Mouse (Mus musculus) MEL (cell line): ENCODE measurements around the gene B3galt6. TPM values are rescaled to one million over a fixed set of nuclear protein-coding genes. Genes with fewer than 3 reads are reported as not detected.

Experiments
- DNase-seq: peaks from one replicate; pipeline ENCODE4 v3.0.0; 2011; ENCODE audit warnings: low read depth, low spot score
- H3K27ac ChIP-seq: 2 replicates; pipeline ENCODE4 v1.5.1; 2012; ENCODE audit warnings: low read depth, mild to moderate bottlenecking, control low read depth, low read length, moderate library complexity; ENCODE audit not compliant: control insufficient read depth
- H3K27me3 ChIP-seq, 2 experiments: fragments of 150-350 bp in 1 of 2; sonication (generic) in 1 of 2; 2 replicates each; pipeline ENCODE4 v1.6.1; 2012; ENCODE audit warnings: low read length in 2 of 2, mild to moderate bottlenecking in 2 of 2, improper control_type of control experiment in 1 of 2, moderate library complexity in 1 of 2; ENCODE audit not compliant: insufficient read depth in 2 of 2, control insufficient read depth in 1 of 2
- H3K36me3 ChIP-seq, 2 experiments: 2 replicates each; pipeline ENCODE4 v1.6.1; 2012 to 2014; ENCODE audit warnings: low read length in 2 of 2, improper control_type of control experiment in 1 of 2, inconsistent platforms in 1 of 2, mild to moderate bottlenecking in 1 of 2; ENCODE audit not compliant: insufficient read depth in 2 of 2, control insufficient read depth in 1 of 2
- H3K4me1 ChIP-seq, 2 experiments: fragments of 150-350 bp in 1 of 2; sonication (generic) in 1 of 2; 2 replicates each; pipeline ENCODE4 v1.6.1; 2012; ENCODE audit warnings: low read length in 2 of 2, improper control_type of control experiment in 1 of 2, mild to moderate bottlenecking in 1 of 2; ENCODE audit not compliant: insufficient read depth in 2 of 2, control insufficient read depth in 1 of 2
- H3K4me3 ChIP-seq, 2 experiments: fragments of 150-350 bp in 1 of 2; sonication (generic) in 1 of 2; 2 replicates each; pipeline ENCODE4 v1.5.1; 2012; ENCODE audit warnings: low read depth in 2 of 2, low read length in 2 of 2, mild to moderate bottlenecking in 2 of 2, moderate library complexity in 2 of 2, control low read depth in 1 of 2, improper control_type of control experiment in 1 of 2; ENCODE audit not compliant: control insufficient read depth in 1 of 2, insufficient read depth in 1 of 2
- H3K79me2 ChIP-seq: 2 replicates; pipeline ENCODE4 v1.6.1; 2012; ENCODE audit warnings: mild to moderate bottlenecking, low read length, moderate library complexity; ENCODE audit not compliant: control insufficient read depth, poor library complexity, insufficient read depth
- H3K9ac ChIP-seq: 2 replicates; pipeline ENCODE4 v1.6.1; 2012; ENCODE audit warnings: low read depth, mild to moderate bottlenecking, control low read depth, low read length, moderate library complexity; ENCODE audit not compliant: control insufficient read depth, poor library complexity, severe bottlenecking
- H3K9me3 ChIP-seq: fragments of 150-350 bp; sonication (generic); replicated peaks from 2 replicates; pipeline ENCODE4 v1.6.1; 2012; ENCODE audit warnings: mild to moderate bottlenecking, low read length, improper control_type of control experiment, moderate library complexity; ENCODE audit not compliant: insufficient read depth
- BHLHE40 ChIP-seq: IDR thresholded peaks from 2 replicates; pipeline ENCODE4 v1.6.1; 2012; ENCODE audit warnings: low read depth, mild to moderate bottlenecking, inconsistent platforms, low read length, improper control_type of control experiment, borderline replicate concordance
- CHD1 ChIP-seq: IDR thresholded peaks from 2 replicates; pipeline ENCODE4 v1.6.1; 2012; ENCODE audit warnings: low read depth, mild to moderate bottlenecking, inconsistent platforms, low read length, improper control_type of control experiment
- CHD2 ChIP-seq: IDR thresholded peaks from 2 replicates; pipeline ENCODE4 v1.6.1; 2011; ENCODE audit warnings: low read length, improper control_type of control experiment
- CTCF ChIP-seq, 3 experiments: IDR thresholded peaks in 2 of 3; conservative IDR thresholded peaks in 1 of 3; 2 replicates each; pipeline ENCODE4 v1.5.1; 2011 to 2012; ENCODE audit warnings: low read length in 3 of 3, low read depth in 2 of 3, mild to moderate bottlenecking in 2 of 3, improper control_type of control experiment in 1 of 3, inconsistent platforms in 1 of 3, mixed read lengths in 1 of 3, moderate library complexity in 1 of 3; ENCODE audit not compliant: control insufficient read depth in 1 of 3, insufficient read depth in 1 of 3, poor library complexity in 1 of 3, severe bottlenecking in 1 of 3
- ELF1 ChIP-seq: IDR thresholded peaks from 2 replicates; pipeline ENCODE4 v1.6.1; 2014; ENCODE audit warnings: low read depth, mild to moderate bottlenecking, inconsistent platforms, low read length, improper control_type of control experiment, moderate library complexity
- EP300 ChIP-seq, 2 experiments: IDR thresholded peaks; 2 replicates each; pipeline ENCODE4 v1.6.1; 2011; ENCODE audit warnings: improper control_type of control experiment in 2 of 2, low read length in 2 of 2, low read depth in 1 of 2, mild to moderate bottlenecking in 1 of 2
- ETS1 ChIP-seq: IDR thresholded peaks from 2 replicates; pipeline ENCODE4 v1.6.1; 2012; ENCODE audit warnings: low read depth, mild to moderate bottlenecking, inconsistent platforms, low read length, improper control_type of control experiment, moderate library complexity
- HCFC1 ChIP-seq: IDR thresholded peaks from 2 replicates; pipeline ENCODE4 v1.6.1; 2012; ENCODE audit warnings: low read depth, mild to moderate bottlenecking, inconsistent platforms, low read length, improper control_type of control experiment, moderate library complexity
- JUND ChIP-seq: IDR thresholded peaks from 2 replicates; pipeline ENCODE4 v1.6.1; 2011; ENCODE audit warnings: low read depth, mild to moderate bottlenecking, improper control_type of control experiment, low read length
- MAX ChIP-seq: IDR thresholded peaks from 2 replicates; pipeline ENCODE4 v1.6.1; 2011; ENCODE audit warnings: low read length, improper control_type of control experiment
- MAZ ChIP-seq: IDR thresholded peaks from 2 replicates; pipeline ENCODE4 v1.6.1; 2012; ENCODE audit warnings: low read depth, mild to moderate bottlenecking, inconsistent platforms, low read length, improper control_type of control experiment
- MXI1 ChIP-seq: IDR thresholded peaks from 2 replicates; pipeline ENCODE4 v1.6.1; 2011; ENCODE audit warnings: mild to moderate bottlenecking, low read depth, low read length, improper control_type of control experiment
- NELFE ChIP-seq: IDR thresholded peaks from 2 replicates; pipeline ENCODE4 v1.6.1; 2011; ENCODE audit warnings: low read depth, low read length, improper control_type of control experiment
- NRF1 ChIP-seq: IDR thresholded peaks from 2 replicates; pipeline ENCODE4 v1.6.1; 2014; ENCODE audit warnings: low read depth, mild to moderate bottlenecking, inconsistent platforms, low read length, improper control_type of control experiment, moderate library complexity; ENCODE audit not compliant: poor library complexity, insufficient read depth, severe bottlenecking
- RCOR1 ChIP-seq: IDR thresholded peaks from 2 replicates; pipeline ENCODE4 v1.6.1; 2012; ENCODE audit warnings: low read depth, mild to moderate bottlenecking, inconsistent platforms, low read length, improper control_type of control experiment
- SIN3A ChIP-seq: IDR thresholded peaks from 2 replicates; pipeline ENCODE4 v1.6.1; 2012; ENCODE audit warnings: low read length, improper control_type of control experiment, inconsistent platforms
- TBP ChIP-seq: IDR thresholded peaks from 2 replicates; pipeline ENCODE4 v1.8.0; 2011; ENCODE audit warnings: low read depth, low read length, improper control_type of control experiment
- TCF12 ChIP-seq: IDR thresholded peaks from 2 replicates; pipeline ENCODE4 v1.6.1; 2014; ENCODE audit warnings: low read depth, mild to moderate bottlenecking, inconsistent platforms, low read length, improper control_type of control experiment, moderate library complexity
- UBTF ChIP-seq: IDR thresholded peaks from 2 replicates; pipeline ENCODE4 v1.6.1; 2012; ENCODE audit warnings: low read depth, mild to moderate bottlenecking, inconsistent platforms, low read length, improper control_type of control experiment, moderate library complexity, borderline replicate concordance; ENCODE audit not compliant: insufficient read depth
- USF1 ChIP-seq: IDR thresholded peaks from 2 replicates; pipeline ENCODE4 v1.6.1; 2014; ENCODE audit warnings: low read depth, mild to moderate bottlenecking, inconsistent platforms, low read length, improper control_type of control experiment, moderate library complexity
- USF2 ChIP-seq, 2 experiments: IDR thresholded peaks; 2 replicates each; pipeline ENCODE4 v1.6.1; 2011 to 2012; ENCODE audit warnings: improper control_type of control experiment in 2 of 2, low read length in 2 of 2, borderline replicate concordance in 1 of 2, inconsistent platforms in 1 of 2, low read depth in 1 of 2, mild to moderate bottlenecking in 1 of 2; ENCODE audit not compliant: insufficient read depth in 1 of 2
- ZC3H11A ChIP-seq: IDR thresholded peaks from 2 replicates; pipeline ENCODE4 v1.6.1; 2012; ENCODE audit warnings: low read depth, mild to moderate bottlenecking, inconsistent platforms, low read length, improper control_type of control experiment
- ZMIZ1 ChIP-seq: IDR thresholded peaks from 2 replicates; pipeline ENCODE4 v1.6.1; 2012; ENCODE audit warnings: low read depth, mild to moderate bottlenecking, inconsistent platforms, low read length, improper control_type of control experiment, moderate library complexity
- polyA plus RNA-seq, 2 experiments: library from polyadenylated mRNA; stranded (reverse) in 1 of 2; unstranded in 1 of 2; fragments of >175 nt in 1 of 2; fragments of >200 nt in 1 of 2; gene quantifications; 2 replicates each; pipeline versions ENCODE4 v1.2.1 to v1.2.4; 2012; ENCODE audit warnings: low replicate concordance in 2 of 2, low read depth in 1 of 2; ENCODE audit not compliant: insufficient read length in 2 of 2, insufficient read depth in 1 of 2, missing spikeins in 1 of 2
- total RNA-seq: library from RNA; depleted of rRNA; stranded (reverse); fragments of 300-350 nt; gene quantifications from 2 replicates; pipeline ENCODE4 v1.2.3, GENCODE M21; 2012

Gene B3galt6
- total and polyA plus RNA-seq, 3 experiments = 3.8 to 9.1 TPM; not detected in 1

DNA sequence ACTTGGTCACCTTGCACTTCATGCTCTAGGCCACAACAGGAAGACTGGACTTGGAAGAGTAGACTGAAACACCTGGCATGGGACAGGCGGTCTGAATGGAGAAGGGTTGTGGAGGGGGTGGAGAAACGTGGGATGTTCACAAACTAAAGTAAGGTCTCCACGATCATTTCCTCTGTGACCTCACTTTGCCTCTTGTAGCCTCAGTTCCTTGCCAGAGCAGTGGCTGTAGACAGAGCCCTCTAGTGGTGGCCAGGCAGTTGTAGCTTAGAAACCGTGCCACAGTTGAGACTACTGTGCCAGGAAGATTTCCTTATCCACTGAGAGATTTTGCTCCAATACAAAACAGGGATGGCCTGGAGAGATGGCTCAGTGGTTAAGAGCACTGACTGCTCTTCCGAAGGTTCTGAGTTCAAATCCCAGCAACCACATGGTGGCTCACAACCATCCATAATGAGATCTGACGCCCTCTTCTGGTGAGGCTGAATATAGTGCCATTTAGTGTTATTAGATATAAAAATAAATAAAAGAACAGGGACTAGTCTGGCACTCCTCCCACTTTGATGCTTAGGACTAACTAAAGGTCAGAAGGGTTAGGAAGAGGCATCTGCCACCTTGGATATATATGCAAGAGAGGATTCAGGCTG lies 41.1 kb upstream of the B3galt6 start (continued):
- no peak for TF ChIP-seq JUND

DNA sequence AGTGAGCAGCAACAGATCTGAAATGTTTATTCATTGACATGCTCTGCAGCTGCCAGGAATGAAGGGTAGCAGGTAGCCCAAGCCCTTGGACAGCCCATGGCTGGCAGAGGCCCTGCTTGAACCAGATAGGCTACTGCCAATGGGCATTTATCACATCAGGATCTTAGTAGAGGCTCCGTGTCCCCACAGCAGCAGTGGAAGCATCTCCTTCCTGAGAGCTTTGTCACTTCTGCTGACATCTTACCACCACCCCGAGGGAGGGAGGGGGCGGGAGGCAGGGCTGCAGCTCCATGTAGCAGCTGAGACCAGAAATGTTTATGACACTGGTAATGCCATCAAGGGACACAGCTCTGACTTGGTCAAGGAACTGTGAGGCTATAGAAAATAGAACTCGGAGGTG lies 40.4 kb upstream of the B3galt6 start:
- H3K27ac ChIP-seq = peak overlapping the region; percentile 46
- peaks cover 11 to 21% of the 10 kb centered on the region in 2 experiments for H3K4me1 ChIP-seq
- TF ChIP-seq UBTF (no peak), MAX (0 out of 2 replicates have a peak, but pooled peaks have one; percentile 19), ETS1 (0 out of 2 replicates have a peak, but pooled peaks have one; percentile 11), SIN3A (peak; percentile 11; the same call in 1 of the 2 replicates)
- TF ChIP-seq, all 39 proteins: peak for 3
- peaks cover 0 to 12% of the 10 kb centered on the region in 2 experiments; a peak in 2 of 4 replicates for H3K36me3 ChIP-seq
- peak; percentile 49 for DNase-seq
- H3K9ac ChIP-seq = no peak overlapping the region
- no peaks in the 10 kb centered on the region for H3K79me2 ChIP-seq
- no peaks in the 10 kb centered on the region for H3K9me3 ChIP-seq
- no peaks in the 10 kb centered on the region for H3K27me3 ChIP-seq
- no peak overlapping the region for H3K4me3 ChIP-seq

DNA sequence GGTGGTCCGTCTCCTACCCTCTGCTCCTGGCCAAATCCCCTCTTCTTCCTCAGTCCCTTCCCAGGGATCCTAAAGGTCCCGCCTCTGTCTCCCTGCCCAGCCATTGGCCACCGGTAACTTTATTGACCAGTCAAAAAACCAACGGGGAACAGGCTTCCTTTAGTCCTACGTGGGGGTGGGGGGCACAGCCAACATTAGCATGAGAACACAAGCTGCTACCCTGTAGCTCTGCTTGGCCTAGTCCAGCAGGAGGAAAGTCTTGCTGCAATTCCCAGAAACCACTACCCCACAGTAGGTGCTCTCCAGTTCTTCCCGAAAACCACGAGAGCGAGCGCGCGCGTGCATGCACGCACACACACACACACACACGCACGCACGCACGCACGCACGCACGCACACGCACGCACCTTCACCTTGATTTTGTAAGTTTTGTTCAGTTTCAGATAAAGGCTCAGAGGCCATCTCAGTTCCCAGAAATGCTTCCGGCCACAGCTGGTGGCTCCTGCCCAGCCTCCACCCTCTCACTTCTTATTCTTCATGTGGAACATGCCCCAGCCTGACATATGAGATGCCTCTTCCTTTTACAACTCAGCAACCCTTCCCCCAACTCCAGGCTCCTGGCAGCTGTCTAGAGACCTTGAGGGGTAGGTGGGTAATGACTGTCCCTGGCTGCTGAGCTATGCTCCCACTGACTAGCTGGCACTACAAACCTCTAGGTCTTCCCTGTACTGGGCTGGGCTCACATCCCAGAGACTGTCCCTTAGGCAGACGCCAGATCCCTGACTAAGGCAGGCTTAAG lies 39.3 kb upstream of the B3galt6 start:
- no peaks in the 10 kb centered on the region for H3K79me2 ChIP-seq
- H3K27ac ChIP-seq = peak overlapping the region; percentile 57
- H3K36me3 ChIP-seq = peaks cover 0 to 17% of the 10 kb centered on the region in 2 experiments; a peak in 2 of 4 replicates
- no peaks in the 10 kb centered on the region for H3K9me3 ChIP-seq
- peak overlapping the region; percentile 40 for H3K9ac ChIP-seq
- H3K4me3 ChIP-seq = peak overlapping the region; percentile 34 to 38
- H3K27me3 ChIP-seq = no peaks in the 10 kb centered on the region
- peaks cover 11 to 27% of the 10 kb centered on the region in 2 experiments for H3K4me1 ChIP-seq
- TF ChIP-seq USF2 (IDR thresholded peaks at IDR 0.05; ENCODE audit: borderline replicate concordance in 1 of 2, insufficient read depth in 1 of 2, low read depth in 1 of 2, low read length in 2 of 2) = no peak
- TF ChIP-seq ZC3H11A = 0 out of 2 replicates have a peak, but pooled peaks have one; percentile 12
- no peak for TF ChIP-seq HCFC1
- no peak for TF ChIP-seq CTCF (IDR thresholded peaks at IDR 0.05 in 2 of 3, conservative IDR thresholded peaks at IDR 0.05 in 1 of 3; ENCODE audit: control insufficient read depth in 1 of 3, insufficient read depth in 1 of 3, low read depth in 2 of 3, low read length in 3 of 3, poor library complexity in 1 of 3, severe bottlenecking in 1 of 3)
- TF ChIP-seq MXI1 = peak; percentile 41; the same call in 1 of the 2 replicates
- TF ChIP-seq MAZ = 0 out of 2 replicates have a peak, but pooled peaks have one; percentile 16
- TF ChIP-seq ELF1 = peak; percentile 58; the same call in 1 of the 2 replicates
- TF ChIP-seq BHLHE40 = no peak; the same call in 1 of the 2 replicates
- no peak for TF ChIP-seq USF1
- TF ChIP-seq RCOR1 = 0 out of 2 replicates have a peak, but pooled peaks have one; percentile 26
- TF ChIP-seq TCF12 = peak; percentile 30; the same call in 1 of the 2 replicates
- TF ChIP-seq JUND = no peak
- TF ChIP-seq TBP = 0 out of 2 replicates have a peak, but pooled peaks have one; percentile 5
- TF ChIP-seq NELFE = peak; percentile 33
- TF ChIP-seq UBTF = 0 out of 2 replicates have a peak, but pooled peaks have one; percentile 38
- peak; percentile 78 for TF ChIP-seq ETS1
- TF ChIP-seq NRF1 = 0 out of 2 replicates have a peak, but pooled peaks have one; percentile 6
- peak in 1 of 2 experiments; percentile 68; a peak in 2 of 4 replicates for TF ChIP-seq EP300 (IDR thresholded peaks at IDR 0.05; ENCODE audit: low read depth in 1 of 2, low read length in 2 of 2)
- no peak for TF ChIP-seq ZMIZ1
- TF ChIP-seq CHD1 = no peak
- peak; percentile 45; the same call in 1 of the 2 replicates for TF ChIP-seq MAX
- peak; percentile 61 for TF ChIP-seq CHD2
- peak; percentile 81 for DNase-seq
